Mouse (Mus musculus) granulocyte monocyte progenitor cell, adult 5-6 weeks (primary cell): ENCODE measurements around the gene Zpr1. TPM values are rescaled to one million over a fixed set of nuclear protein-coding genes. Genes with fewer than 3 reads are reported as not detected.

Source experiments
- ATAC-seq: replicated peaks from 2 replicates; pipeline ENCODE4 v1.8.0; 2016; ENCODE audit warnings: mild to moderate bottlenecking, moderate TSS enrichment, inconsistent platforms; ENCODE audit not compliant: poor library complexity, severe bottlenecking
- total RNA-seq, 2 experiments: library from RNA; stranded (forward) in 1 of 2; stranded (reverse) in 1 of 2; fragments of 200-712, 200-1000 nt in 1 of 2; fragments of >200 nt in 1 of 2; fragmentation: Nextera tagmentation in 1 of 2; gene quantifications; 2 replicates each; pipeline ENCODE4 v1.2.3; 2014 to 2017

Zpr1 gene
- 28.1 and 50.4 TPM in 2 replicates for total RNA-seq (2014; fragmentation: Nextera tagmentation)
- 36.1 and 42.8 TPM in 2 replicates for total RNA-seq (2017)

GRCm38 (mm10) chr9:46272677-46273454 lies at the start of gene Zpr1:
Gene Zpr1, plus strand, starts transcription at chr9:46273064.
- ATAC-seq: peak; percentile 94

- ATAC-seq: no peak
These were observed 49.8 kb upstream of the Zpr1 start for GRCm38 (mm10) chr9:46223090-46223489.

GRCm38 (mm10) chr9:46224101-46224500 lies 48.8 kb upstream of the Zpr1 start:
- ATAC-seq: no peak

GRCm38 (mm10) chr9:46224945-46225660 lies 47.8 kb upstream of the Zpr1 start:
- no peak for ATAC-seq

- no peak for ATAC-seq
These were observed 45.7 kb upstream of the Zpr1 start for GRCm38 (mm10) chr9:46227064-46227614.

GRCm38 (mm10) chr9:46228491-46228890 lies 44.4 kb upstream of the Zpr1 start, which contains the start of gene Apoa1:
Gene Apoa1, plus strand, starts transcription at chr9:46228580.
- ATAC-seq: no peak

- peak; percentile 94 for ATAC-seq
These were observed 43.1 kb upstream of the Zpr1 start for GRCm38 (mm10) chr9:46229573-46230449.

- ATAC-seq: no peak
These were observed 42.4 kb upstream of the Zpr1 start for GRCm38 (mm10) chr9:46230450-46230975.

GRCm38 (mm10) chr9:46235196-46235595 lies 37.7 kb upstream of the Zpr1 start:
- ATAC-seq: no peak

GRCm38 (mm10) chr9:46235596-46235648 lies 37.4 kb upstream of the Zpr1 start, which contains the start of gene Apoc3:
Gene Apoc3, minus strand, starts transcription at chr9:46235636.
- ATAC-seq: no peak

GRCm38 (mm10) chr9:46235649-46236048 lies 37.2 kb upstream of the Zpr1 start:
- no peak for ATAC-seq

GRCm38 (mm10) chr9:46238850-46239249 lies 34.0 kb upstream of the Zpr1 start:
- no peak for ATAC-seq

- no peak for ATAC-seq
These were observed 32.2 kb upstream of the Zpr1 start, which contains the start of gene Apoa4 for GRCm38 (mm10) chr9:46240526-46241153. Gene Apoa4, plus strand, starts transcription at chr9:46240696.

- ATAC-seq: no peak
These were observed 31.0 kb upstream of the Zpr1 start for GRCm38 (mm10) chr9:46241818-46242217.

GRCm38 (mm10) chr9:46243122-46243521 lies 29.7 kb upstream of the Zpr1 start:
- no peak for ATAC-seq

GRCm38 (mm10) chr9:46243584-46243983 lies 29.3 kb upstream of the Zpr1 start:
- no peak for ATAC-seq

GRCm38 (mm10) chr9:46246752-46247324 lies 26.0 kb upstream of the Zpr1 start:
- peak; percentile 82 for ATAC-seq

GRCm38 (mm10) chr9:46256177-46256576 lies 16.7 kb upstream of the Zpr1 start:
- no peak for ATAC-seq

GRCm38 (mm10) chr9:46256658-46257385 lies 16.0 kb upstream of the Zpr1 start:
- ATAC-seq: no peak
